Mouse (Mus musculus): ENCODE results near the gene Wars2. TPM values are rescaled to one million over a fixed set of nuclear protein-coding genes. Genes with fewer than 3 reads are reported as not detected.

Wars2 gene
- polyA plus RNA-seq, 1 experiment from 2014 or later: 2.8 TPM

GRCm38 (mm10) chr3:99193576-99193975 lies 52.7 kb downstream of the Wars2 start:
- Histone ChIP-seq H3K27me3 (no peaks in the 10 kb centered on the region), H3K36me3 (replicated peaks) (no peaks in the 10 kb centered on the region), H3K4me3 (replicated peaks) (no peak overlapping the region), H3K4me2 (no peak overlapping the region), H3K27ac (replicated peaks) (no peak overlapping the region), H3K9ac (no peak overlapping the region), H3K4me1 (replicated peaks) (no peaks in the 10 kb centered on the region), H3K9me3 (replicated peaks) (no peaks in the 10 kb centered on the region)
- WGBS (ENCODE audit: insufficient replicate concordance): 54% methylated on average over 4 of the region's 4 CpGs
- no peak for ATAC-seq (ENCODE audit: insufficient read depth)

GRCm38 (mm10) chr3:99203331-99203730 lies 62.5 kb downstream of the Wars2 start:
- no peaks in the 10 kb centered on the region for H3K9me3 ChIP-seq (replicated peaks)
- no peak overlapping the region for H3K9ac ChIP-seq
- no peak overlapping the region for H3K4me2 ChIP-seq
- H3K27me3 ChIP-seq: no peaks in the 10 kb centered on the region
- H3K4me3 ChIP-seq (replicated peaks): no peak overlapping the region
- H3K4me1 ChIP-seq (replicated peaks): no peaks in the 10 kb centered on the region
- H3K27ac ChIP-seq (replicated peaks): no peak overlapping the region
- ATAC-seq (ENCODE audit: insufficient read depth): no peak
- no peaks in the 10 kb centered on the region for H3K36me3 ChIP-seq (replicated peaks)

- Histone ChIP-seq H3K9me3 (replicated peaks) (no peaks in the 10 kb centered on the region), H3K27me3 (no peaks in the 10 kb centered on the region), H3K4me1 (replicated peaks) (no peaks in the 10 kb centered on the region), H3K36me3 (replicated peaks) (no peaks in the 10 kb centered on the region), H3K9ac (no peak overlapping the region), H3K4me2 (no peak overlapping the region), H3K4me3 (replicated peaks) (no peak overlapping the region), H3K27ac (replicated peaks) (no peak overlapping the region)
- WGBS (ENCODE audit: insufficient replicate concordance): 24% methylated on average over 1 of the region's 1 CpGs
- ATAC-seq (ENCODE audit: insufficient read depth): no peak
Observed at GRCm38 (mm10) chr3:99208416-99208815, 67.5 kb downstream of the Wars2 start.

DNA sequence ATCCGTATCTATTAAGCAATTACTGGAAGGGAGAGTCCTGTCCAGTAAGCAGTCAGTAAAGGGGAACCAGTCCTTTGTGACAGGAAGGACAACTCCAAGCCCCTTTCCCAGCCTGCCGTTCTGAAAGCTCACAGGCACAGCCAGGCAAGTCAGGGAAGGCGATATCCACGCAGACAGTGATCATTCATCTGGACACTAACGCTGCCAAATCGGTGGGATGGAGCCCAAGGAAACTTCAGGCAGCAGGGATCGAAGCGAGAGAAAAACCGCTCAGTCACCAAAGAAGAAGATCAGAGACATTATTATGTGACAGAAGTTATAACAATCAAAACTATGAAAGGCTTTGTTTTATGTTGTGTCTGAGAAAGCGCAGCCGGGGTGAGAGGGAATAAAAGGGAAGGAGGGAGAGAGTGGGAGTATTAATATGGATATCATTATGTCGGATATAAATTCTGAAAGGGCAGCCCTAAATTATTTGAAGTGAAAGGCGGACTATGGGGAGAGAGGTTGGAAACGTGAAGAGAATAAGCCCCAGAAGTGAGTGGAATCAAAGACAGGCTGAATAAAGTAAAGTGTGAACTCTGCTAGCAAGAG lies 70.3 kb downstream of the Wars2 start:
- H3K27me3 ChIP-seq: no peaks in the 10 kb centered on the region
- no peak for ATAC-seq (ENCODE audit: insufficient read depth)
- no peak overlapping the region for H3K4me2 ChIP-seq
- WGBS (ENCODE audit: insufficient replicate concordance): 62% methylated on average over 14 of the region's 14 CpGs
- H3K27ac ChIP-seq (replicated peaks): no peak overlapping the region
- H3K9me3 ChIP-seq (replicated peaks): no peaks in the 10 kb centered on the region
- H3K4me1 ChIP-seq (replicated peaks): no peaks in the 10 kb centered on the region
- H3K36me3 ChIP-seq (replicated peaks): no peaks in the 10 kb centered on the region
- H3K9ac ChIP-seq: no peak overlapping the region
- H3K4me3 ChIP-seq (replicated peaks): no peak overlapping the region

GRCm38 (mm10) chr3:99227807-99228206 lies 86.9 kb downstream of the Wars2 start:
- no peak overlapping the region for H3K27ac ChIP-seq (replicated peaks)
- no peak overlapping the region for H3K4me2 ChIP-seq
- H3K9me3 ChIP-seq (replicated peaks): no peaks in the 10 kb centered on the region
- no peaks in the 10 kb centered on the region for H3K4me1 ChIP-seq (replicated peaks)
- H3K4me3 ChIP-seq (replicated peaks): no peak overlapping the region
- no peaks in the 10 kb centered on the region for H3K36me3 ChIP-seq (replicated peaks)
- WGBS (ENCODE audit: insufficient replicate concordance): 62% methylated on average over 2 of the region's 2 CpGs
- H3K9ac ChIP-seq: no peak overlapping the region
- no peak for ATAC-seq (ENCODE audit: insufficient read depth)
- H3K27me3 ChIP-seq: peaks cover 3% of the 10 kb centered on the region

GRCm38 (mm10) chr3:99233393-99234318 lies 92.8 kb downstream of the Wars2 start:
- Histone ChIP-seq H3K9ac (no peak overlapping the region), H3K27me3 (peaks cover 59% of the 10 kb centered on the region), H3K4me2 (peak overlapping the region; percentile 18), H3K4me1 (replicated peaks) (no peaks in the 10 kb centered on the region), H3K36me3 (replicated peaks) (no peaks in the 10 kb centered on the region), H3K9me3 (replicated peaks) (no peaks in the 10 kb centered on the region), H3K27ac (replicated peaks) (no peak overlapping the region), H3K4me3 (replicated peaks) (0 out of 2 replicates have a peak overlapping the region, but pooled peaks have one; percentile 7)
- ATAC-seq (ENCODE audit: insufficient read depth): no peak
- 5% methylated on average over 20 of the region's 20 CpGs for WGBS (ENCODE audit: insufficient replicate concordance)

DNA sequence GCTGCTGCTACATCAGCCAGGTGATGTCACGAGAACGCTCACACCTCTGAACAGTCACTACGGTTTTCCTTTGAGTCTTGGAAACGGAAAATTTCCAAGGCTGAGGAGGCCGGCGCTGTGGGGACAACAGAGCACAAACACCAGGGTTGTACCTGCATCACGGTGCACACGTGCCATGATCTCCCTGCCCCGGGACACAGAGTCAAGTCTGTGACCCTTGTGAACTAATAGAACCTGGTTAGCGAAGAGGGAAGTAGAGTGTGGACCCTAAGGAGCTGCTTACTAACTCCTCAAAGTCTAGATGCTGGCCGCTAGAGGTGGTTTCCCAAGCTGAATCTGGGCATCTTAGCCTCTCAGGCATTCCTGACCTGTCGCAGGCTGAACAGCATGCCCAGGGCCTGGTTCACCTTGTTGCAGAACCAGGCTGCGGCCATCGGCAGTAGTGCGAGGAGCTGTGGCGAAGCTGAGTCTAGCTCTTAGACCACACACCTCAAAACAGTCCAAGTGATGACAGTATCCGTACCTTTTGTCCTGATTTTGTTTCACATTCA lies 93.5 kb downstream of the Wars2 start:
- no peaks in the 10 kb centered on the region for H3K9me3 ChIP-seq (replicated peaks)
- peak overlapping the region; percentile 18; the same call in 1 of the 2 replicates for H3K4me2 ChIP-seq
- H3K36me3 ChIP-seq (replicated peaks): no peaks in the 10 kb centered on the region
- H3K9ac ChIP-seq: no peak overlapping the region
- H3K4me1 ChIP-seq (replicated peaks): no peaks in the 10 kb centered on the region
- WGBS (ENCODE audit: insufficient replicate concordance): 6% methylated on average over 17 of the region's 17 CpGs
- 0 out of 2 replicates have a peak overlapping the region, but pooled peaks have one; percentile 7 for H3K4me3 ChIP-seq (replicated peaks)
- ATAC-seq (ENCODE audit: insufficient read depth): no peak
- peaks cover 67% of the 10 kb centered on the region for H3K27me3 ChIP-seq
- H3K27ac ChIP-seq (replicated peaks): no peak overlapping the region

- Histone ChIP-seq H3K9me3 (replicated peaks) (no peaks in the 10 kb centered on the region), H3K4me2 (no peak overlapping the region), H3K4me3 (replicated peaks) (no peak overlapping the region), H3K27ac (replicated peaks) (no peak overlapping the region), H3K4me1 (replicated peaks) (no peaks in the 10 kb centered on the region), H3K27me3 (peaks cover 75% of the 10 kb centered on the region), H3K9ac (no peak overlapping the region), H3K36me3 (replicated peaks) (no peaks in the 10 kb centered on the region)
- WGBS (ENCODE audit: insufficient replicate concordance): 4% methylated on average over 23 of the region's 23 CpGs
- ATAC-seq (ENCODE audit: insufficient read depth): no peak
Observed at GRCm38 (mm10) chr3:99235116-99235803, 94.4 kb downstream of the Wars2 start.

DNA sequence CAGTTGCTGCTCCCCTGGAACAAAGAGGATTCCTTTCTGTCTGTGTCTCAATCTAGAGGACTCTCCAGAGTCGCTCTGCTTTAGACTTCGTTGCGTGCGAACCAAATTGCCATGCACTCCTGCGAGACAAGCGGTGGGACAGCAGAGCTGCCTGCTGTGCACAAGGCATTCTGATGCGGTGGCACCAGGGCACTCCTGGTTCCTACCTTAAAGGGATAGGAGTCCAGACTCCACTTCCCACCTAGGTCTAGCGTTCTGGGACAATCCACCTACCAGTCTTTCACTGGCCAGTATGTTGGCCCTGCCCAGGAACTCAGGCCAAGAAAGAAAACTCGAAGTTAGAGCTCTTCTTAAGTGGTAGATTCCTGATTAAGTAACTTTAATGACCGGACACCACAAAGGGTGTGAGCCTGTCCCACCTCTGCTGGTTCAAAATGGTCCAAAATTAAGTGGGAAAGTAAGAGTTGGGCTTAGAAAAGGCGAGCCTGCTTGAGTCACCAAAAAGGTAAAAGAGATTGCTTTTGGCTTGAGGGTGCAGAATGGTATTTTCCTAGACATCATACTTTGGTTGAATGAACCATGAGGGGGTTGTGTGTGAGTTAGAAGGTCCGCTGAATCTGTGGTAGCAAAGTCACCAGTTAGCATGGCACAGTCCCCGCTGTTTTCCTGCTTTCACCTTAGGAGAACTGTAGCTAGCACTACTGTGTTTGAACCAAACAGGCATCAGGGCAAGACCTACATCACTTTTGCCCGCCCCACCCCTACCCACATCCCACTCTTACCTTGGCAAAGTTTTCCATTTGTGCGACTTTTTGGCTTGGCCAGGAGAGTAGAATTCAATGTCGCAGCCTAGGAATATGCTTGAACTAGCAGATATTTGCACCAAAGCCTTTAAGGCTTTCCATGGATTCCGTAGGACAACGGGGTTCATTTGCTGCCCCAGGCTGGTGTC lies 95.2 kb downstream of the Wars2 start:
- Histone ChIP-seq H3K4me2 (no peak overlapping the region), H3K4me3 (replicated peaks) (no peak overlapping the region), H3K27me3 (peaks cover 84% of the 10 kb centered on the region), H3K9ac (no peak overlapping the region), H3K9me3 (replicated peaks) (no peaks in the 10 kb centered on the region), H3K36me3 (replicated peaks) (no peaks in the 10 kb centered on the region), H3K4me1 (replicated peaks) (peaks cover 4% of the 10 kb centered on the region; the same call in 1 of the 2 replicates), H3K27ac (replicated peaks) (no peak overlapping the region)
- 4% methylated on average over 18 of the region's 18 CpGs for WGBS (ENCODE audit: insufficient replicate concordance)
- no peak for ATAC-seq (ENCODE audit: insufficient read depth)

GRCm38 (mm10) chr3:99238691-99239090 lies 97.8 kb downstream of the Wars2 start:
- H3K4me1 ChIP-seq (replicated peaks): peaks cover 4% of the 10 kb centered on the region; the same call in 1 of the 2 replicates
- no peak overlapping the region for H3K27ac ChIP-seq (replicated peaks)
- no peaks in the 10 kb centered on the region for H3K9me3 ChIP-seq (replicated peaks)
- WGBS (ENCODE audit: insufficient replicate concordance): 7% methylated on average over 1 of the region's 1 CpGs
- no peak overlapping the region for H3K9ac ChIP-seq
- peaks cover 98% of the 10 kb centered on the region for H3K27me3 ChIP-seq
- H3K36me3 ChIP-seq (replicated peaks): no peaks in the 10 kb centered on the region
- ATAC-seq (ENCODE audit: insufficient read depth): no peak
- H3K4me2 ChIP-seq: no peak overlapping the region
- no peak overlapping the region for H3K4me3 ChIP-seq (replicated peaks)

All from liver, embryonic 15.5 days (tissue).